Mouse (Mus musculus) brain, embryonic 14.5 days (tissue): ENCODE measurements around the gene Tmem269. TPM values are rescaled to one million over a fixed set of nuclear protein-coding genes. Genes with fewer than 3 reads are reported as not detected.

Experiments used
- DNase-seq: peaks from one replicate; pipeline ENCODE4 v3.0.0-alpha.2; 2011; ENCODE audit warnings: low read depth
- CTCF ChIP-seq: fragments of 200-500 bp; IDR thresholded peaks from 2 replicates; pipeline ENCODE4 v1.5.1; 2012; ENCODE audit warnings: inconsistent platforms, mild to moderate bottlenecking, moderate library complexity, borderline replicate concordance; ENCODE audit not compliant: insufficient read depth, insufficient read length; ENCODE audit errors: extremely low read depth
- POLR2A ChIP-seq: fragments of 200-500 bp; IDR thresholded peaks from 2 replicates; pipeline ENCODE4 v1.6.1; 2012; ENCODE audit warnings: mild to moderate bottlenecking, inconsistent platforms, borderline replicate concordance; ENCODE audit not compliant: poor library complexity, insufficient read depth, insufficient read length, severe bottlenecking; ENCODE audit errors: extremely low read depth
- polyA plus RNA-seq: library from polyadenylated mRNA; depleted of rRNA; stranded (reverse); fragments of >200 nt; gene quantifications from 2 replicates; pipeline ENCODE4 v1.2.3, GENCODE M21; 2012; rRNA removed

The Tmem269 gene
- polyA plus RNA-seq, 1 experiment, result 0.66 TPM

- peak; percentile 90 for DNase-seq
- TF ChIP-seq POLR2A (no peak), CTCF (peak; percentile 78; the same call in 1 of the 2 replicates)
Measured at GRCm38 (mm10) chr4:119167663-119168062, 50.4 kb downstream of the Tmem269 start.

DNA sequence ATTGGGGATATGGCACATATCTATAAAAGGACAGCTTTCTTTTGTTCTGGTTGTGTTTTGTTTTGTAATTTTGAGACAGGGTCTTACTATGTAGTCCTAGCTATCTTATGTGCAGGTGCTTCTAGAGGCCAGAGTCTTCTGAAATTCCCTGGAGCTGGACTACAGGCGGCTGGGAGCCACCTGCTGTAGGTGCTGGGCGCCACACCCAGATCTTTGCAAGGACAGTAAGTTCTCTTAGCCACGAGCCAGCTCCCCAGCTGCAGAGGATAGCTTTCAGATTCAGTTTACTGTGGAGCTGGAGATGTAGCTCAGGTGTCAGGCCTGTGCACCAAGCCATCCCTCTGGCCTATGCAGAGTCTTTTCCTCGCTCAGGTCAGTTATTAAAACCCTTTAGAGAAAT lies 50.9 kb downstream of the Tmem269 start:
- no peak for DNase-seq
- TF ChIP-seq CTCF, result no peak
- TF ChIP-seq POLR2A, result no peak

GRCm38 (mm10) chr4:119165916-119166315 lies 52.1 kb downstream of the Tmem269 start:
- TF ChIP-seq CTCF, result no peak
- TF ChIP-seq POLR2A, result no peak
- DNase-seq, result no peak

GRCm38 (mm10) chr4:119162990-119163389 lies 55.0 kb downstream of the Tmem269 start:
- DNase-seq, result no peak
- TF ChIP-seq CTCF (no peak), POLR2A (no peak)

- no peak for TF ChIP-seq CTCF
- no peak for TF ChIP-seq POLR2A
- no peak for DNase-seq
Measured at GRCm38 (mm10) chr4:119161358-119161757, 56.7 kb downstream of the Tmem269 start.

DNA sequence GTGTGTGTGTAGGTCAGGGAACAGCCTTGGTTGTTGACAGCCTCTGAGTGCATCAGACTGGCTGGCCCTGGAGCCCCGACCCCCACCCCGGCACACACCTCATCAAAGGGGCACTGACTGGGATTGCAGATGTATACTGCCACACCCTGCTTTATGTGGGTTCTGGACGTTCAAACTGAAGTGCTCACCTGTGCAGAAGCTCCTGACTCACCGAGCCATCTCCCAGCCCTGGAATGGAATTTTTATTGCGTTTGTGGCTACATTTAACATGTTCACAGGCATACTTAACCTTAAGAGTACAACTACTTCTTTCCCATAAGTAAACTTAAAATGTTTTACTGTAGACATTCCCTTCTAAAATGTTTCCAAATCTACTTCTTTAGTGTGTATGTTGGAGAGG lies 60.1 kb downstream of the Tmem269 start:
- DNase-seq, result no peak
- TF ChIP-seq POLR2A, result no peak
- no peak for TF ChIP-seq CTCF

- TF ChIP-seq CTCF, result peak; percentile 53; the same call in 1 of the 2 replicates
- TF ChIP-seq POLR2A, result no peak
- DNase-seq, result peak; percentile 44
Measured at GRCm38 (mm10) chr4:119157186-119157585, 60.8 kb downstream of the Tmem269 start.

Other genes with a start within 250 kb of the Tmem269 start
- 94.7 and 96.9 TPM in 2 replicates for gene Slc2a1, start 109.5 kb downstream of the Tmem269 start, polyA plus RNA-seq
- 8.1 and 12.2 TPM in 2 replicates for gene Zfp691, start 44.0 kb downstream of the Tmem269 start, polyA plus RNA-seq
- 1.3 TPM in 2 replicates for gene Ermap, start 28.2 kb downstream of the Tmem269 start, polyA plus RNA-seq
- 132 and 160 TPM in 2 replicates for gene Svbp, start 22.9 kb downstream of the Tmem269 start, polyA plus RNA-seq
- gene AU022252, start 14.5 kb upstream of the Tmem269 start, polyA plus RNA-seq, result 13.5 and 18.2 TPM in 2 replicates
- 23.2 and 24.4 TPM in 2 replicates for gene P3h1, start 14.7 kb upstream of the Tmem269 start, polyA plus RNA-seq
- 0.87 and 2.2 TPM in 2 replicates for gene Cldn19, start 37.2 kb upstream of the Tmem269 start, polyA plus RNA-seq
- gene Ybx1, start 76.4 kb upstream of the Tmem269 start, polyA plus RNA-seq, result 613 and 886 TPM in 2 replicates
- gene Ppih, start 102.3 kb upstream of the Tmem269 start, polyA plus RNA-seq, result 48.0 and 73.7 TPM in 2 replicates
- 8.7 and 11.3 TPM in 2 replicates for gene Ccdc30, start 197.3 kb upstream of the Tmem269 start, polyA plus RNA-seq
- gene Ppcs, start 204.2 kb upstream of the Tmem269 start, polyA plus RNA-seq, result 10.4 and 12.1 TPM in 2 replicates
- 0.37 and 0.53 TPM in 2 replicates for gene Zmynd12, start 204.6 kb upstream of the Tmem269 start, polyA plus RNA-seq